Mouse (Mus musculus): ENCODE data around the gene Sdk1. TPM values are rescaled to one million over a fixed set of nuclear protein-coding genes. Genes with fewer than 3 reads are reported as not detected.

The Sdk1 gene
- total and polyA plus RNA-seq, 3 experiments: not detected

DNA sequence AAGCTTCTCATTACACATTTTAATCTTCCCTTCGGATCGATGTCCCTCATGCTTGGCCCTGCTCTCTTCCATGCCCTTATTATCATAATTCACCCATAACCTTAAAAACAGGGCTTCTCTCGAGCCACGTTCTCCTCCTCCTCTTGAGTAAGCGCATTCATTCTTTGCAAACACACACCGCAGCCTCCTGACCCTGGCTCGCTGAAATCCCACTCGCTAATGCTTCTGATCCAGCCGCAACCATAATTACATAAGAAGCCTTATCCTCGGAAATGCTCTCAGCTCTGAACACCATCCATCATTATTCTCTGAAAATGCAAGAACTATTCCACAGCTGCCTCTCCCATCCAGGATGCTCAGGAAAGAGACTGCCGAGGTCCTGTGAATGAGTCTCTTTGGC is 866.1 kb downstream of the Sdk1 start:
- TF ChIP-seq RAD21 (IDR thresholded peaks at IDR 0.05; ENCODE audit: low read depth, low read length) (no peak), MEF2A (IDR thresholded peaks at IDR 0.05; ENCODE audit: extremely low read depth, insufficient replicate concordance, low read depth, low read length, poor library complexity, severe bottlenecking) (no peak), USF2 (IDR thresholded peaks at IDR 0.05; ENCODE audit: borderline replicate concordance in 1 of 2, insufficient read depth in 1 of 2, low read depth in 1 of 2, low read length in 2 of 2) (no peak), UBTF (IDR thresholded peaks at IDR 0.05; ENCODE audit: borderline replicate concordance, insufficient read depth, low read depth, low read length) (no peak), POLR2A (IDR thresholded peaks at IDR 0.05; ENCODE audit: control insufficient read depth in 1 of 2, insufficient read depth in 1 of 2, low read depth in 1 of 2, low read length in 2 of 2, poor library complexity in 1 of 2) (no peak), MXI1 (IDR thresholded peaks at IDR 0.05; ENCODE audit: low read depth, low read length) (no peak), TAL1 (IDR thresholded peaks at IDR 0.05; ENCODE audit: low read length) (no peak), USF1 (IDR thresholded peaks at IDR 0.05; ENCODE audit: low read depth, low read length) (no peak), ZC3H11A (IDR thresholded peaks at IDR 0.05; ENCODE audit: low read depth, low read length) (no peak), MYC (IDR thresholded peaks at IDR 0.05; ENCODE audit: low read depth, low read length) (no peak), KAT2A (conservative IDR thresholded peaks at IDR 0.05; ENCODE audit: low read depth, low read length) (no peak), RCOR1 (IDR thresholded peaks at IDR 0.05; ENCODE audit: low read depth, low read length) (no peak), SIN3A (IDR thresholded peaks at IDR 0.05; ENCODE audit: low read length) (no peak), ELF1 (IDR thresholded peaks at IDR 0.05; ENCODE audit: low read depth, low read length) (no peak), MAFK (IDR thresholded peaks at IDR 0.05; ENCODE audit: borderline replicate concordance, low read depth, low read length) (no peak), ETS1 (IDR thresholded peaks at IDR 0.05; ENCODE audit: low read depth, low read length) (no peak), BHLHE40 (IDR thresholded peaks at IDR 0.05; ENCODE audit: borderline replicate concordance, low read depth, low read length) (no peak)
- DNase-seq (ENCODE audit: low read depth, low spot score): no peak
- no peaks in the 10 kb centered on the region for H3K27me3 ChIP-seq (ENCODE audit: control insufficient read depth in 1 of 2, insufficient read depth in 2 of 2, low read length in 2 of 2)
- no peak overlapping the region for H3K4me3 ChIP-seq (ENCODE audit: control insufficient read depth in 1 of 2, insufficient read depth in 1 of 2, low read depth in 2 of 2, low read length in 2 of 2)
- no peaks in the 10 kb centered on the region for H3K36me3 ChIP-seq (ENCODE audit: control insufficient read depth in 1 of 2, insufficient read depth in 2 of 2, low read length in 2 of 2)
- H3K27ac ChIP-seq (ENCODE audit: control insufficient read depth, low read depth, low read length): no peak overlapping the region
- no peaks in the 10 kb centered on the region for H3K79me2 ChIP-seq (ENCODE audit: control insufficient read depth, insufficient read depth, low read length, poor library complexity)
- H3K9ac ChIP-seq (ENCODE audit: control insufficient read depth, low read depth, low read length, poor library complexity, severe bottlenecking): no peak overlapping the region
- H3K9me3 ChIP-seq (replicated peaks; ENCODE audit: insufficient read depth, low read length): no peaks in the 10 kb centered on the region
- no peaks in the 10 kb centered on the region for H3K4me1 ChIP-seq (ENCODE audit: control insufficient read depth in 1 of 2, insufficient read depth in 2 of 2, low read length in 2 of 2)

DNA sequence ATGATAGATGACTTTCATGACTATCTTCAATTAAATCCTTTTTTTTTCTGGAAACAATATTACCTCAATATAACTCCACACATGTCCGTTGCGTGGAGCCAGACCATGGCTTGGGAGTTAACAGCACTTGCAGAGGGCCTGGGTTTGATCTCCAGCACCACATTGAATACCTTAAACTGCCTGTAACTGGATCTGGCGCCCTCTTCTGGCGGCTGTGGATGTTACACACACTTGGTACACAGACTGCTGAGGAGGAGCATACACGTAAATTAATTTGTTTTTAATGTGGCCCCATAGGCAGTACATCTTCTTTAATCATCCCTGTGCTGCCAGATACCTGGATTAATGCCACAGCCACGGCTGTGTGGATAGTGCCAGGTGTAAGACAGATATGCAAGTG is 870.7 kb downstream of the Sdk1 start:
- Histone ChIP-seq H3K9me3 (replicated peaks; ENCODE audit: insufficient read depth, low read length) (no peaks in the 10 kb centered on the region), H3K4me1 (ENCODE audit: control insufficient read depth in 1 of 2, insufficient read depth in 2 of 2, low read length in 2 of 2) (no peaks in the 10 kb centered on the region), H3K4me3 (ENCODE audit: control insufficient read depth in 1 of 2, insufficient read depth in 1 of 2, low read depth in 2 of 2, low read length in 2 of 2) (no peak overlapping the region), H3K27me3 (ENCODE audit: control insufficient read depth in 1 of 2, insufficient read depth in 2 of 2, low read length in 2 of 2) (no peaks in the 10 kb centered on the region), H3K9ac (ENCODE audit: control insufficient read depth, low read depth, low read length, poor library complexity, severe bottlenecking) (no peak overlapping the region), H3K79me2 (ENCODE audit: control insufficient read depth, insufficient read depth, low read length, poor library complexity) (no peaks in the 10 kb centered on the region), H3K36me3 (ENCODE audit: control insufficient read depth in 1 of 2, insufficient read depth in 2 of 2, low read length in 2 of 2) (no peaks in the 10 kb centered on the region), H3K27ac (ENCODE audit: control insufficient read depth, low read depth, low read length) (no peak overlapping the region)
- DNase-seq (ENCODE audit: low read depth, low spot score): no peak
- TF ChIP-seq TAL1 (IDR thresholded peaks at IDR 0.05; ENCODE audit: low read length): no peak
- no peak for TF ChIP-seq MYB (IDR thresholded peaks at IDR 0.05; ENCODE audit: low read depth, low read length)
- TF ChIP-seq USF2 (IDR thresholded peaks at IDR 0.05; ENCODE audit: borderline replicate concordance in 1 of 2, insufficient read depth in 1 of 2, low read depth in 1 of 2, low read length in 2 of 2): no peak
- TF ChIP-seq ELF1 (IDR thresholded peaks at IDR 0.05; ENCODE audit: low read depth, low read length): no peak

Data from MEL (cell line).